Mouse (Mus musculus): Measurements from ENCODE around the gene Srsf9. TPM values are rescaled to one million over a fixed set of nuclear protein-coding genes. Genes with fewer than 3 reads are reported as not detected.

The Srsf9 gene
- polyA plus RNA-seq, 2 experiments from 2014 or later: 13.9 to 26.3 TPM

- ATAC-seq: peak; percentile 36
Observed at GRCm38 (mm10) chr5:115326256-115326831, 633 bp upstream of the Srsf9 start.

DNA sequence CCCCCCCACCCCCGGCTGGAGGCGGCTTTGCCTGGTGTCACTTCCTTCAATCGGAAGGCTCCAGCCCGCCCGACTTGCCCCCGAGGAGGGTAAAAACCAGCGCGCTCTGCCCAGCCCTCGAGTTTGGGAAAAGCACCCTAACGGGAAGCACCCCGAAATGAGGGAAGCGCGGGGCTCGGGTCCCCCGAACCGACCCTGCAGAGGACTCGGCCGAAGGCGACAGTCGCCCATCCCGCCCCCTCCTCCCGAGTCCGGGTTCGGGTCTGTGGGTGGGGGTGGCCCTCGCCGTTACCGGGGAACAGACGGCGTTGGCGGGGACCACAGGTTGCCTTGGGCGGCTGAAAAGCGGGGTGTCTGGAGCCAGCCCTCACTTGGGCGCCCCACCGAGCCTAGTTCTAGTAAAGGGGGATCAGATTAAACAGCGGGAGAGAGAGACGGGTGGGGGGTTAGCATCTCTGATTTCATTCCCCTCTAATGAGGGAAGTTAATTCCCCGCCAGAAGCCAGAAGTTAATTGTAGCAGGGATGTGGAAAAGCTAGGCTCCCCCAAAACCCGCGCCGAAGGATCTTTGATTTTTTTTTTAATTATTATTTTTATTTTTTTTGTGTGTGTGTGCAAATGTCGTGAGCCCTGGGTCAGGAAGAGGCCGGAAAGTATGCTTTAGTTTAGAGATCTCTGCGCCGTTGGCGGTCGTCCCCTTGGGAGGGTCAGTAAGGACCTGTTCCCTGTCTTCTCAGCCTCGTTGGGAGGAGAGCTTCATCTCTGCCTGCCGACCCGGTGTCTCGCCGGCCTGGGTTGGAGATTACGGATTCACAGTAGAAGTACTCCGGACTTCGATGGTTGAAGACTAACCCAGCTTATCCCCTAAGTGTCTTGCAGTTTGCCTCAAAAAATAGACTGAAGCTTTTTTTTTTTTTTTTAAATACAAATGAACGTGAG lies 902 bp downstream of the Srsf9 start:
- ATAC-seq: no peak

- no peak for ATAC-seq
Observed at GRCm38 (mm10) chr5:115330955-115331354, 4.0 kb downstream of the Srsf9 start.

- no peak for ATAC-seq
Observed at GRCm38 (mm10) chr5:115333626-115334025, 6.6 kb downstream of the Srsf9 start.

DNA sequence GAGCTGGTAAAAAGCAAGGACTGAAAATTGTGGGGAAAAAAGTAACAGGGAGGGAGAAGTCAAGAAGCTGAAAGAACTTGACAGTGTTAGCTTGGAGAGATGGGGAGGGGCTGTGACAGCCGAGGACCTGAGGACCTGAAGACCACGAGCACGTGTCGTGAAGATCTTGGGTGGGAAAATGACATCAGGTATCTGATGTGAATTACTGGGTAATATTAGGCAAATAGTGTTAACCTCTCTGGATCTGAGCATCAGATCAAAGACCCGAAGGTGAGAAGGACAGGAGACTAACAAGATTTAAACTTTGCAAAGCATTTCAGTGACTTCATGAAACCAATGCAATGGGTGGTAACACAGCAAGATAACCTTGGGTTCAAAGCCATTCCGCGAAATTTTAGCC lies 13.0 kb downstream of the Srsf9 start:
- ATAC-seq: no peak

DNA sequence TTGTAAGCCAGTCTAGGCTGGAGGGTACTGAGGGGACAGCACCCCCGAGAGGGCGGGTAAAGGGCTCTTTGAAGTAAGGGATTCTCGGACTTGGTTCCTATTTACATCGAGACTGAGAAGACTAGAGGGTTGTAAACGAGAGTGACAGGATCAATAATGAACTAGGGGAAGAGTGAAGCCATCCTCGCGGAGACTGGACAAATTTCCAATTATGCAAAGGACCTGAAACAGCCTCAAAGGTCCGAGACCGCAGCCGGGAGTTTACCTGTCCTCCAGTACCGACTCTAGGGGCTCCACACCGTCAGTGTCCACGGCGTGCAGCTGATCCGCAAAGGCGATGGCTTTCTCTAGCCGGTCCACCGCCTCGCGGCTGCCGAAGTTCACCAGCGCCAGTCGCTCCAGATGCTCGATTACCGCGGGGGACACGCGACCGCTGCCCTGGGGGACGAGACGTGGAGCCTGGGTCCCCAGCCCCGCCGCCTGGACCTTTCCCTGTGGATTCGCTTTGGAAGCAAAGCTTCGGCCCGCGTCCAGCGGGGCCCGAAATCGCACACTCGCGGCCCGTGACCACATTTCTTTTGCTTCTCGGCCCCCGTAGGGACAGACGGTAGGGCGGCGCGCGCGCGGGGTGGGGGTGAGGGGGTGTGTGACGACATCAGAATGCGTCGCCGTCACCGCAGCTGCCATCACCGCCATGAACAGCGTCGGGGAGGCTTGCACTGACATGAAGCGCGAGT lies 13.8 kb downstream of the Srsf9 start, which contains the start of the genes Gatc and Triap1:
Gene Gatc (minus strand): TSS at position 602 of the 737 bp plus-strand sequence.
Gene Triap1 (plus strand): TSS at position 649 of the 737 bp plus-strand sequence.
- peak; percentile 85 for ATAC-seq

DNA sequence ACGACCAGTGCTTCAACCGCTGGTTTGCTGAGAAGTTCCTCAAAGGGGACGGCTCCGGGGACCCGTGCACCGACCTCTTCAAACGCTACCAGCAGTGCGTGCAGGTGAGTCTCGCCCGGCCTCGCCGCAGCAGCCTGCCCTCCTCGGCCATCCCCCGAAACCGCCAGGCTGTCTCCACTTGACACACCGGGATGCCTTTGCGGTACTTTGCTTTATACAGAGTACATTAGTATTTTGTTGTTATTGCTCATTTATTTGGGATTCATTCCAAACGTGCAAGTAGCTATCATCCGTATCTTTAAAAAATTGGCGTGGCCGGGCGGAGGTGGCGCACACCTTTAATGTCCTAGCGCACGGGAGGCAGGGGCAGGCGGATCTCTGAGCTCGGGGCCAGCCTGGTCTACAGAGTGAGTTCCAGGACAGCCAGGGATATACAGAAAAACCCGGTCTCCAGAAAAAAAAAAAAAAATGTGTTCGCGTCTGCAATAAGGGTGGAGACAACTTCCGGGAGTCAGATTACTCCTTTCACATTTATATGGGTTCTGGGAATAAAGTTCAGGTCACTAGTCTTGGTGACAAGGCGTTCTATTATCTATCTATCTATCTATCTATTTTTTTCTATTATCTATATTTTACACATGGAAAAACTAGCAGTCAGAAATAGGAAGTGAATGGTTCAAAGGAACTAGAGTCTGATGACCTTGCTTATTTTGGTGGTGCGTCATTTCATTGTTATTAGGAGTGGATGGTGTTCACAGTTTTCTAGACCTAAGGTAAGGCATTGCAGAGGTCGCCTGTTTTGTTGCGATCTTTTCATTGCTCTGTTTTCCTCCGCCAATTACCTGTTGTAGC lies 14.6 kb downstream of the Srsf9 start:
- ATAC-seq: peak; percentile 50

GRCm38 (mm10) chr5:115347564-115347963 lies 20.6 kb downstream of the Srsf9 start:
- peak; percentile 56 for ATAC-seq

GRCm38 (mm10) chr5:115348546-115349224 lies 21.7 kb downstream of the Srsf9 start, which contains the start of gene Cox6a1:
Gene Cox6a1, minus strand, starts transcription at chr5:115348981.
- ATAC-seq: peak; percentile 93

- ATAC-seq: no peak
Observed at GRCm38 (mm10) chr5:115349225-115349555, 22.2 kb downstream of the Srsf9 start.

DNA sequence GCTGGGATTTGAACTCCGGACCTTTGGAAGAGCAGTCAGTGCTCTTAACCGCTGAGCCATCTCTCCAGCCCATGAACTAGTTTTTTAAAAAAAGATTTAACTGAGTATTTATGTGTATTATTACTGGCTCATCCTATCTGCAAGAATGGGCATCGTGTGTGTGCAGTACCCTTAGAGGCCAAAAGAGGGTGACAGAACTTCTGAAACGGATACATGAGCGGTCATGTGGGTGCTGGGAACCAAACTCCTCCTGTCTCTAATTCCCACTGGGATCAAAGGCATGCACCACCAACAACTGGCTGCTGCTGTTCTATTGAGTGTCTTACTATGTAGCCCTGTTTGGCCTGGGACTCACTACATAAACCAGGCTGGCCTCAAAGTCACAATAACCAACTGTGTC lies 24.4 kb downstream of the Srsf9 start:
- no peak for ATAC-seq

- ATAC-seq: no peak
Observed at GRCm38 (mm10) chr5:115355070-115355469, 28.1 kb downstream of the Srsf9 start.

DNA sequence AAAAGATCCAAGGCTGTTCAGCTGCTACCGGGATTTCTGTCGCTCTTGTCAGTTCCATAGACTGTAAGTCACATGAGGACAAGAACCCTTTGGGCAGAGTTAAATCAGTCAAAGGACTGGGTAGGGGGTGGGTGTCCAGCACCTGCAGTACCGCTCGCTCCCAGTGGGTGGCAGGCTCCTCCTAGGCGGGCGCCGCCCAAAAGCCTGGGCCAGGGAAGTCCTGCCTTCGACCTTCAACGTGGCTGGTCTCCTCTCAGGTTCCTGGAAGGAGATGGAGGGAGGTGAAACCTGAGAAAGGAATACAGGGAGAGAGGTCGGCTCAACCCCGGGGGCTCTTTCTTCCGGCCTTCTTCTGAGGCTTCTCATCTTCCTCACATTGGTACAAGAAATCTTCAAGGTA lies 31.9 kb downstream of the Srsf9 start:
- peak; percentile 68 for ATAC-seq

GRCm38 (mm10) chr5:115359438-115359837 lies 32.5 kb downstream of the Srsf9 start:
- ATAC-seq: no peak

GRCm38 (mm10) chr5:115359851-115360372 lies 32.9 kb downstream of the Srsf9 start:
- ATAC-seq: no peak

GRCm38 (mm10) chr5:115362216-115362615 lies 35.2 kb downstream of the Srsf9 start:
- ATAC-seq: no peak

DNA sequence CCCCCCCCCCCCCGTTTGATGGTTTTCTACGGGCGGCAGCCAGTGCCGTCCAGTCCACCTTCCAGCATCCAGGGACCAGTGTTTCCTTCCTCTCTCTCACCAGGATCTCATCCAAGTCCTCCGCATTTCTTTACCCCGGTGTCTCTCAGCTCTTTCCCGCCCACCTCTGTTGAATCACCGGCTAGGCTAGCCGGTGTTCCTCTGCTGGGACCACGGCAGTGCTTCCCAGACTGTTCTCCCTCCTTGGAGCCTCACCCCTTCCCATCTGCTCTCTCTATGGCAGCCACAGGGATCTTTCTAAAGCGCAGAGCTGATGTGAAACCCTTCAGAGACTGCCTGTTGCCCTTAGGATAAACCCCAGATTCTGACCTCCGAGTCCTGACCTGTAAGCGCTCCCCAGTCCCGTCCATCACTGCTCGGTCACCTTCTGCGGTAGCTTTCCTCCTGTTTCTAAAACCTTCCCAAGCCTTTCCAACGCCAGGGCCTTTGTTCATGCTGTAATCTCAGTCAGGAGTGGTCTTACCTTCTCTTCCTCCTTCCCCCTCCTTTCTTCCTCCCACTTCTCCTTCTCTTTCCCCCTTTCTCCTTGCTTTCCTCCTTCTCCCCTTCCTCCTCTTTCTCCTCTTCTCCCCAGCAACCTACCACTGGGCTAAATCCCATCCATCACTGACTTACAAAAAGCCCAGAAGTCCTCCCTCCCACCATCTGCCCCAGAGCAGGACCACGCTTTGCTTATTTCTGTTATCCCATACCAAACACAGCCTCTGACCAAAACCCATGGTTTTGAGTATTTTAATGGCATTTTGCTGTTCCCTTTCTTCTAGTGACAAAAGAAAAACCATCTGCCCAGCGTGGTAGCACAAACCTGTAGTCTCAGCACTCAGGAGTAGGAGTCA lies 36.1 kb downstream of the Srsf9 start:
- ATAC-seq: no peak

GRCm38 (mm10) chr5:115364782-115365181 lies 37.8 kb downstream of the Srsf9 start:
- no peak for ATAC-seq

DNA sequence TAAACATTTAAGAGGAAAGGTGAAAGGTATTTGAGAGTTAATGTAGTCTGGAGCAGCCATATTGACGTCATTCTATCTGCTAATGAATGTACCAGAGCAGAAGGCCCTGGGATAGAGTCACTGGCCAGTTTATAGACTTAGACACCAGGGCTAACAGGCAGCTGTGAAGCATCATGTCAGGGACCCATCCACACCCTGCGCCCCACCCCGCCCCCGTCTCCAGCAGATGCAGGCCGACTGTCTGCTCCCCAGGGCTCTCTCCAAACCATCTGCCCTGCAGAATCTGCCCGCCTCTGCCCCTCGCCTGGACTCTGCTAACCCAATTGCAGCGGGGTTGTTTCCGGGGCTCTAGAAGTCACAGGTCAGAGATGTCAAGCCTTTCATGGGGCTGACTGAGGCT lies 44.8 kb downstream of the Srsf9 start:
- ATAC-seq: no peak

Measured in CD4-positive, CD25-positive, alpha-beta regulatory T cell, adult 4 months (primary cell).